Mouse (Mus musculus): Measurements from ENCODE around the gene Scgb2b21.
"Not testable (repeated sequence)": the region's sequence is repeated elsewhere in the genome, so short reads cannot be mapped to it uniquely, and the experiment has no call there.

The Scgb2b21 gene

DNA sequence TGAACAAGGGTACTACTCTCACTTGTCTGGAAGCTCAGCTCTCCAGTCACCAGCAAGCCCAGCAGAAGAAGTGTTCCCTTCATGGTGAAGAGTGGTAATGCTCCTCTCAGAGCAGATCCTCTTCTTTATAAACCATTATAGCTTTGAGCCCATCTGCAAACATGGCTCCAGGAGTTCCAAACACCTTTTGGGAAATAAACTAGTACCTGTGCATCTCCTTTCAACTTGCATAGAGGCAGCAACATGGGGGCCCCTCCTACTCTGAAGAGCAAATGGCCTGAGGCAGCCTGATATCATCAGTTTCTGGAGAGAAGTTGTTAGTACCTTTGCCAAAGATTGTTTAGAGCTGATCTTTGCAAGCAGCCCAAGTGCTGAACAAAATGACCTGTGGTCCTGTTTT lies at the start of gene Scgb2b21:
Scgb2b21 (minus strand) TSS at position 101 of the 400 bp plus-strand sequence.
- DNase-seq (ENCODE audit: low read depth, low spot score) = no peak

GRCm38 (mm10) chr7:33543420-33543819 lies 23.2 kb upstream of the Scgb2b21 start:
- DNase-seq (ENCODE audit: low read depth, low spot score) = not testable (repeated sequence)

Measured in retina, postnatal 7 days (tissue).